Mouse (Mus musculus) G1E (cell line): ENCODE data around the gene Rras2. TPM values are rescaled to one million over a fixed set of nuclear protein-coding genes. Genes with fewer than 3 reads are reported as not detected.

Experiments used
- ATAC-seq: 2 replicates; pipeline ENCODE4 v1.8.0; 2016; ENCODE audit warnings: mild to moderate bottlenecking; ENCODE audit not compliant: insufficient number of reproducible peaks, poor library complexity, low FRiP score, severe bottlenecking; ENCODE audit errors: extremely low read depth
- DNase-seq: peaks from one replicate; pipeline ENCODE4 v3.0.0; 2012; ENCODE audit warnings: low spot score
- H3K27me3 ChIP-seq: 2 replicates; pipeline ENCODE4 v1.6.1; 2012; ENCODE audit warnings: mild to moderate bottlenecking, low read length, inconsistent platforms; ENCODE audit not compliant: insufficient read depth
- H3K36me3 ChIP-seq: replicated peaks from 2 replicates; pipeline ENCODE3; 2012; ENCODE audit warnings: mild to moderate bottlenecking, inconsistent platforms
- H3K4me1 ChIP-seq: 2 replicates; pipeline ENCODE4 v1.6.1; 2012; ENCODE audit warnings: low read depth, low read length, inconsistent platforms, mixed read lengths; ENCODE audit not compliant: insufficient read depth
- H3K4me3 ChIP-seq: 2 replicates; pipeline ENCODE4 v1.5.1; 2012; ENCODE audit warnings: low read depth, mild to moderate bottlenecking, inconsistent platforms, low read length, moderate library complexity, mixed read lengths
- H3K9me3 ChIP-seq: replicated peaks from 2 replicates; pipeline ENCODE4 v1.6.1; 2012; ENCODE audit warnings: inconsistent platforms
- CTCF ChIP-seq: IDR thresholded peaks from 2 replicates; pipeline ENCODE4 v1.5.1; 2012; ENCODE audit warnings: low read depth, low read length, inconsistent platforms, mixed read lengths
- GATA1 ChIP-seq: IDR thresholded peaks from 2 replicates; pipeline ENCODE4 v1.6.1; 2012; ENCODE audit warnings: borderline replicate concordance, low read length, inconsistent platforms, mixed read lengths
- GATA2 ChIP-seq: IDR thresholded peaks from 2 replicates; pipeline ENCODE4 v1.6.1; 2012; ENCODE audit warnings: low read depth, low read length, inconsistent platforms, borderline replicate concordance
- POLR2AphosphoS5 ChIP-seq: IDR thresholded peaks from 2 replicates; pipeline ENCODE4 v1.6.1; 2012; ENCODE audit warnings: low read depth, low read length, inconsistent platforms; ENCODE audit not compliant: insufficient replicate concordance
- TAL1 ChIP-seq: conservative IDR thresholded peaks from 2 replicates; pipeline ENCODE4 v1.6.1; 2012; ENCODE audit warnings: low read depth, low read length, inconsistent platforms, mixed read lengths
- polyA plus RNA-seq: library from polyadenylated mRNA; stranded (reverse); fragments of >175 nt; gene quantifications from 2 replicates; pipeline ENCODE4 v1.2.3, GENCODE M21; 2012
- total RNA-seq, 2 experiments: library from RNA; stranded (forward) in 1 of 2; stranded (reverse) in 1 of 2; fragments of 200-1000 nt in 1 of 2; fragments of >200 nt in 1 of 2; fragmentation: Nextera tagmentation in 1 of 2; gene quantifications; 2 replicates each; pipeline ENCODE4 v1.2.3; 2014 to 2017

Rras2 gene
- total and polyA plus RNA-seq, 3 experiments: 0.05 TPM; not detected in 2

GRCm38 (mm10) chr7:114116711-114117351 lies 750 bp downstream of the Rras2 start:
- Histone ChIP-seq H3K9me3 (peaks cover 10% of the 10 kb centered on the region), H3K4me3 (no peak overlapping the region; the same call in 1 of the 2 replicates), H3K36me3 (no peaks in the 10 kb centered on the region), H3K4me1 (no peaks in the 10 kb centered on the region), H3K27me3 (no peaks in the 10 kb centered on the region)
- ATAC-seq: no peak
- DNase-seq: no peak
- no peak for TF ChIP-seq POLR2AphosphoS5
- no peak for TF ChIP-seq GATA2
- TF ChIP-seq GATA1: no peak
- TF ChIP-seq CTCF: no peak
- TF ChIP-seq TAL1: no peak

GRCm38 (mm10) chr7:114115961-114116360 lies 1.6 kb downstream of the Rras2 start:
- ATAC-seq (no peak), DNase-seq (no peak)
- Histone ChIP-seq H3K4me3 (no peak overlapping the region), H3K9me3 (peaks cover 10% of the 10 kb centered on the region), H3K4me1 (no peaks in the 10 kb centered on the region), H3K27me3 (no peaks in the 10 kb centered on the region), H3K36me3 (no peaks in the 10 kb centered on the region)
- TF ChIP-seq TAL1 (no peak), GATA1 (no peak), GATA2 (no peak), POLR2AphosphoS5 (no peak), CTCF (no peak)

- Histone ChIP-seq H3K27me3 (no peaks in the 10 kb centered on the region), H3K4me3 (no peak overlapping the region), H3K36me3 (no peaks in the 10 kb centered on the region), H3K4me1 (no peaks in the 10 kb centered on the region), H3K9me3 (peaks cover 10% of the 10 kb centered on the region)
- no peak for DNase-seq
- TF ChIP-seq CTCF (no peak), POLR2AphosphoS5 (no peak), TAL1 (no peak), GATA1 (no peak), GATA2 (no peak)
- no peak for ATAC-seq
Measured at GRCm38 (mm10) chr7:114114976-114115375, 2.6 kb downstream of the Rras2 start.

GRCm38 (mm10) chr7:114114284-114114683 lies 3.3 kb downstream of the Rras2 start:
- TF ChIP-seq GATA1: no peak
- TF ChIP-seq TAL1: no peak
- Histone ChIP-seq H3K9me3 (peaks cover 10% of the 10 kb centered on the region), H3K4me3 (no peak overlapping the region), H3K36me3 (no peaks in the 10 kb centered on the region), H3K27me3 (no peaks in the 10 kb centered on the region), H3K4me1 (no peaks in the 10 kb centered on the region)
- DNase-seq (no peak), ATAC-seq (no peak)

GRCm38 (mm10) chr7:114110500-114110899 lies 7.1 kb downstream of the Rras2 start:
- TF ChIP-seq POLR2AphosphoS5 (no peak), CTCF (no peak), GATA1 (no peak), GATA2 (no peak), TAL1 (no peak)
- no peaks in the 10 kb centered on the region for H3K27me3 ChIP-seq

GRCm38 (mm10) chr7:114105886-114106285 lies 11.7 kb downstream of the Rras2 start:
- ATAC-seq: no peak
- TF ChIP-seq GATA1: no peak
- TF ChIP-seq GATA2: no peak
- no peak for TF ChIP-seq TAL1
- TF ChIP-seq CTCF: no peak
- no peak for TF ChIP-seq POLR2AphosphoS5
- DNase-seq: no peak

More at GRCm38 (mm10) chr7:114110500-114110899, 7.1 kb downstream of the Rras2 start:
- ATAC-seq (no peak), DNase-seq (no peak)
- Histone ChIP-seq H3K36me3 (no peaks in the 10 kb centered on the region), H3K4me3 (no peak overlapping the region), H3K4me1 (no peaks in the 10 kb centered on the region), H3K9me3 (no peaks in the 10 kb centered on the region)

More at GRCm38 (mm10) chr7:114105886-114106285, 11.7 kb downstream of the Rras2 start:
- Histone ChIP-seq H3K27me3 (peaks cover 5% of the 10 kb centered on the region), H3K4me1 (no peaks in the 10 kb centered on the region), H3K9me3 (no peaks in the 10 kb centered on the region), H3K4me3 (no peak overlapping the region), H3K36me3 (no peaks in the 10 kb centered on the region)
